Mouse (Mus musculus) gastrocnemius, postnatal 14 days (tissue): Measurements from ENCODE around the gene Usp6nl. TPM values are rescaled to one million over a fixed set of nuclear protein-coding genes. Genes with fewer than 3 reads are reported as not detected.

Source experiments
- DNase-seq: peaks from one replicate; pipeline ENCODE4 v3.0.0; 2021; ENCODE audit warnings: mixed read lengths
- intact Hi-C: fragments of 180-260 bp; cut with DNase I; formaldehyde crosslinking; loops from one replicate; pipeline ENCODE4 v1.15.1; 2025; ENCODE audit warnings: low total_unique reads
- total RNA-seq, 2 experiments: library from RNA; stranded (reverse); gene quantifications; 2 replicates each; pipeline ENCODE4 v1.2.3; 2021

Gene Usp6nl
- total RNA-seq, 2 experiments from 2014 or later = 5.7 to 7.6 TPM

GRCm38 (mm10) chr2:6363126-6363525, 40.7 kb downstream of the Usp6nl start:
- intact Hi-C loops = no loop called here
- DNase-seq = no peak

GRCm38 (mm10) chr2:6363922-6364321, 41.5 kb downstream of the Usp6nl start:
- intact Hi-C loops = no loop called here
- DNase-seq = no peak

DNA sequence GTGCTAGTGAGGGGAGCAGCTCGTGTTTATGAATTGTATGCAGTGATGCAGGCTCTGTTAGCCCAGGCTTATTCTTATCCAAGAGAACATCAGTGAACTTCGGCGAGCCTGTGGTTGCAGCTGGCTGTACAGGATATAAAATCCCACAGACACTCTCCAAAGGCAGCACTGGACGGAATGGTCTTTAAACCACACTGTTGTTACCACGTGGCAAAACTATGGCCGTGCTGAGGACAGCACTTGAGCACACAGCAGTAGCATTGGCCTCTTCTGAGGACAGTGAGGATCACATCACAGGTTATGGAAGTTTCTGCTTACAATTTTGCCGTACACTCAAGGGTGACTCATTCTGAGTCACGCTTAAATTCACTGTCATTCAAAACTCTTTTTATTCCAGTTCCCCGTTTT, 44.1 kb downstream of the Usp6nl start:
- intact Hi-C loops = no loop called here
- DNase-seq = no peak

GRCm38 (mm10) chr2:6366973-6367372, 44.5 kb downstream of the Usp6nl start:
- intact Hi-C loops = no loop called here
- no peak for DNase-seq

DNA sequence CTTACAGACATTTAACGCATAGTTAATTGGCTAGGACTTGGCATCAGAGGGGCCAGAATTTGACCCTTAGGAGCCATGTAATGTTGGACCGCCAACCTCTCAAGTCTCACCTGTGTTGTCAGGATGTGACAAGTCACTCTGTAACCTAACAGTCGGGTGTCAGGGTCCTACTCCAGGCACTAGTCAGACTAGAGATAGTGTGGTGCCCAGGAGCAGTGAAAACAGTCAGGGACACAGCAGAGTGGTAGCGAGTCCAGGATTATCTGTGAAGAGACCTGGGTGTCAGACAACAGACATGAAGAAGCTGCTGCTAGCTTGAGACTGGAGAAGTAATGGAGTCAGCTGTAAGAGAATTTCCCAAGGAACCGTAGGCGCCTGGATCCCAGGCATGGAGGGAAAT, 45.0 kb downstream of the Usp6nl start:
- DNase-seq = no peak
- intact Hi-C loops = no loop called here

GRCm38 (mm10) chr2:6374216-6374615, 51.7 kb downstream of the Usp6nl start:
- no peak for DNase-seq
- intact Hi-C loops = no loop called here

DNA sequence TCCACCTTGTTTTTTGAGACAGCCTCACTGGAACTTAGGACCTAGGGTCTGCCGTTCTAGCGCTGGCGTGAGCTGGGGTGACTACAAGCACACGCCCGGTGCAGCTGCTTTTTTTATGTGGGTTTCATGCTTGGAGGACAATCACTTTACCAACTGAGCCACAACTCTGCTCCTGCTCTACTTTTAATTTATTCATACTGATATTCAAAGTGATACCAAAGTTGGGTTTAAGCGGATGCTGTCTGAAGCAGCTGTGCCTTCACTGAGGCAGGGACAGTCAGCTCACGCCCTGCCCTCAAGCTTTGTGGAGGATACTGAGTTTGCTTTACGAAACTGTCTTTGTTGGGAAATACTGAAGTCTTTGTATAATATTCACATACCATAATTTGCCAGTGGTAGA, 53.6 kb downstream of the Usp6nl start:
- intact Hi-C loops = no loop called here

DNA sequence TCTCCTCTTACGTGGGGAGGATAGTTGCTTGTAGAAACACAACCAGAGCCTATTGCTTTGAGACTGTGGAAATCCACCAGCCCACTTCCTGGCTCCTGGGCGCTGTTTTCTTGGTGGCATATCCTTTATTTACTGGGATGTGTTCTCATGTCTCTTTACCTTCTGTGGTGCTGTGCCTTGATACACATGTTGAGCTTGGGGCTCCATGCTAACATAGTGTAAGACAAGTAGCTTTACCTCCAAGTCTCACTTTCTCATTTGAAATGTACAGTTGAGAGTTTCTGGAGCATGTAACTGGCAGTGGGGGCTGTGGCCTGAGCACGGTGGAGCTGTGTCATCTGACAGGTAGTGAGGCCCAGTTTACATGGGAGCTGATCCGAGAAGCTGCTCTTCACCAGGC, 54.5 kb downstream of the Usp6nl start:
- DNase-seq = no peak
- intact Hi-C loops = no loop called here

More for the DNA sequence above, 53.6 kb downstream of the Usp6nl start:
- no peak for DNase-seq

GRCm38 (mm10) chr2:6378590-6379205, 56.2 kb downstream of the Usp6nl start:
- no peak for DNase-seq
- intact Hi-C loops = no loop called here

DNA sequence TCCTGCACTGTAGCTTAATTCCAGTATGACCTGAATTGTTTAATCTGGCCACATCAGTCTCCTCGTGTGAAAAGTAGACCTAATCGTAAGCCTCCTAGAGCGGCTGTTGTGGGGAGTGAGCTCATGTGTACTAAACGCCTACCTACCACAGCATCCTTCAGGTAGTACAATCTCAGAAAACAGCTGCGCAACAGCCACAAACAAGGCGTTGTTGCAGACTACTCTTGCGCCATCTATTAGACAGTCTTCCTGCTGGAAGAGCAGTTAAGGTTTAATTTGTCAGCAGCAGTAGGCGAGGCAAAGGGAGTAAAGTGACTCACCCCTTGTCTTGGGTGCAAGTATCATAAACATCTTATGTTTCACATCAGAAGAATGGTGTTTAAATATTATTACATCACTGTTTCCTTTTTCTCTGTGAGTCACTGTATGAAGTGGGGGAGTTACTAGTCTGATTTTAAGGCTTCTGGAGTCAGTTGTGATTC, 57.3 kb downstream of the Usp6nl start:
- intact Hi-C loops = no loop called here
- DNase-seq = no peak

DNA sequence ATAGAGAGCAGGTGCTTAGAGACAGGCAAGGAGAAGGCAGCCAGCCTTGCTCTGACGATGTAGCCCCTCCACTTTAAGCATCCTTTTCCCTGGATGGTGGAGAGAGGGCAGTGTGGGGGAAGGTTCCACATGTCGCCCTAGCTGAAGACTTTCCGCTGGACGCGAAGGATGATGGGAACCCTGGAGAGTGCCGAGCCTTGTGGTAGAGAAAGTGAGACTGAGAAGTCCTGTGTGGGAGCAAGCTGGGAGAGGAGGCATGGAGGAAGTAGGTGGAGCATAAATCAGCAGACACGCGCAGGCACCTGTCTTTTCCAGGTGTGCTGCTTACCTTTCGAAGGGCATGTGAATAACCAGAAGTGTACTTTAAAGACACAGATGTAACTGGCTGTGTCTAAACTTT, 57.9 kb downstream of the Usp6nl start:
- no peak for DNase-seq
- intact Hi-C loops = no loop called here

DNA sequence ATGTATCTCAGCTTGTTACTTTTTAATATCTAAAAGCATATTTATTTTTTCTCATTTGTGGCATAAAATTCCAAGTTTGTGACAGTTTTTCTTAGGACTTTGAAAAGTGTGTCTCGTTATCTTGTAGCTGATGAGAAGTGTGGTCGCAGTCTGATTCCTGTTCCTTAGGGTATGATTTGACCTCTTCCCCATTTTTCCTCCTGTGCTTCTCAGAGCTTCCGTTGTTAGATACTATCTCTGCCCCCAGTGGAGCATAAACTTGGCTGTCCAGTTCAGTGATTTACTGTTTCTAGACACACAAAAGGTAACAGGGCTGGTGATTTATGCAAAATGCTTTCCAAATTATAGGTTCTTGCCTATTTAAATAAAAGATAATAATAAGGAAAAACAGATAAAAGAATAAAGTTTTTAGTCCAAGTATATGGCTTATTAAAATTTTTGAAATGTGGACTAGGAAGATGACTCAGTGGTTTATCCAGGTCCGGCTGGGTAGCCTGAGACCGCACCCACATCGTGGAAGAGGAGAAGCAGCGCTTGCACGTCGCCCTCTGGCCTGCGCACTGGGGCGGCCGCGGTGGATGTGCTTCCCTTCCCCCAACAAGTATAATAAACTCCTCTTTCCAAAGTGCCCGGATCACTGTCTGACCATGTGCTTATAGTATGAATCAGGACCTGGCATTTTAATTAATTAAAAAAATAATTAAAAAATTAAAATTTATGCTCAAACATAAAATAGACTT, 62.1 kb downstream of the Usp6nl start:
- no peak for DNase-seq
- intact Hi-C loops = no loop called here

GRCm38 (mm10) chr2:6389162-6389561, 66.7 kb downstream of the Usp6nl start:
- intact Hi-C loops = no loop called here
- no peak for DNase-seq

- intact Hi-C loops = no loop called here
- DNase-seq = no peak
Measured at GRCm38 (mm10) chr2:6391261-6391660, 68.8 kb downstream of the Usp6nl start.

DNA sequence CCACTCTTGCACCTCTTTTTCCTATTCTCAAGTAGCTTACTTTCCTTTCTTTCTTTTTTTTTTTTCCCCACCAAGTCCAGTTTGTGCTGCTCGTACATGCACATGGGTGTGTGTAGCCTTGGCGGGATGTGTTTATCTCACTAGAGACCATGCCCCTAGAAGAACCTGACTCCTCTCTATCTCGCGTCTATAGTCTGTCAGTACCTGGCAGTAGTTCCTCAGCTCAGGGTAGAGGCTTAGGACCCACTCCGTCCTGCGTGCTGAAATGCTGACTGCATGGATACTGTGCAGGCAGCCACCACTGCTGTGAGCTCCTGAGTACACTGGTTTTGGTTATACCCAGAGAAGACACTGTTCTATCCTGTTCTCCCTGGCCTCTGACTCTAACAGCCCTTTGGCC, 69.5 kb downstream of the Usp6nl start:
- DNase-seq = no peak
- intact Hi-C loops = no loop called here

DNA sequence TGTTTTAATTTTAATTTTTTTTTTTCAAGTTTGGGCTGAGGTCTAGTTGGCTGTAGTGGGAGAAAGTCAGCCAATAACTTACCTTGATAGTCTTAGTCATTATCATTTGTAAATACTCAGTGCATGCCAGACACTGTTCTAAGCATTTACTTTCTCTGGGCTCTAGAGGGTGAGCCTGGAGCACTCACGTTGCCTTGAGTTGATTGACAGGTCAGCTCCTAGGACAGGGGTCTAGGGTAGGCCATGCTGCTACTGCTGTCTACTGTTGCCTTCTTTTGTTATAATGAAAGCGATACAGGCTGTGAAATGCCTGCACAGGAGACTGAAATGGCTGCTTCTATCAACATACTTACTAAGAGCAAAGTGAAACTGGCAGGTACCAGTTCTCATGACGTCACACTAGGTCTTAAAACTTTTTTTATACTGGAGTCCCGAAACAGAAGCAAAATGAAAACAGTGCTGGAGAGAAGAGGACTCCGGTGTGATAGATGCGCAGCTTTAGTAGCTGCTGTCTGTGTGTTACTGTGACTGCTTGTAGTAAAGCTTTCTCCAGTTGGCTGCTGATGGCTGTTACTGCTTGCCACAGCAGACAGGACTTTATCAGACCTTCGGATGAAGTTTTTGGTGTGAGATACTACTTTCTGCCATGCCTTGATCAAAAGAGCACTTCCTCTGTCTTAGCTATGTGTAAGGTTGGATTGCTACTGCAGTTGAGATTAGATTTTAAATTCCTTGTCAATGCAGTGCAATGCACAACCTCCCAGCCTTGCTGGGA, 73.6 kb downstream of the Usp6nl start:
- DNase-seq = no peak
- intact Hi-C loops = no loop called here

DNA sequence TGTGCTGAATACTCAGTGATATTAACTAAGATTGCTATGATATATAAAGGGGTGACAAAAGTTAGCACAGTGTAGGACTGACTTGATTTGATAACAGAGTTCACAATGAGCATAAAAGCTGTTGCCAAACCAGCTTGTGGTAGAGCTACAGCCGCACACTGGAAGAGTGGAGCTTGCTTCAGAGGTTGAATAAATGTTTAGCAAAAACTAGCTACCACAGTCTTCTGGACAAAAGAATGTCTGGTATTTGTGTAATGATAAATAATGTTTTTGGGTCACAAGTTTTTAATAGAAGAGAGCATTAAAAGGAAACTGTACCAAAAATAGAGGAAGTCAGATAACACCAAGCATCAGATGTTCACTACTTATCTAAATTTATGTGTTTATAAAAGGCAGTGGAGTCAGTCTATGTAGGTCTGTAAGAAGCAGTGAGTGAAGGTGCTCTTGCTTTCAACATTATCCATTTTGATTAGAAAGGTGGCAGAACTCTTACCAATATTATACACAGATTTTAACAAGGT, 74.2 kb downstream of the Usp6nl start:
- no peak for DNase-seq
- intact Hi-C loops = no loop called here

GRCm38 (mm10) chr2:6397166-6397565, 74.7 kb downstream of the Usp6nl start:
- DNase-seq = no peak
- intact Hi-C loops = no loop called here

GRCm38 (mm10) chr2:6398826-6399225, 76.4 kb downstream of the Usp6nl start:
- DNase-seq = no peak
- intact Hi-C loops = no loop called here

GRCm38 (mm10) chr2:6401039-6401438, 78.6 kb downstream of the Usp6nl start:
- intact Hi-C loops = no loop called here
- no peak for DNase-seq
